Mouse (Mus musculus): ENCODE measurements around the gene Gm26558. TPM values are rescaled to one million over a fixed set of nuclear protein-coding genes. Genes with fewer than 3 reads are reported as not detected.

Gm26558 gene
- total and polyA plus RNA-seq, 3 experiments: 0.24 to 0.81 TPM; not detected in 1

DNA sequence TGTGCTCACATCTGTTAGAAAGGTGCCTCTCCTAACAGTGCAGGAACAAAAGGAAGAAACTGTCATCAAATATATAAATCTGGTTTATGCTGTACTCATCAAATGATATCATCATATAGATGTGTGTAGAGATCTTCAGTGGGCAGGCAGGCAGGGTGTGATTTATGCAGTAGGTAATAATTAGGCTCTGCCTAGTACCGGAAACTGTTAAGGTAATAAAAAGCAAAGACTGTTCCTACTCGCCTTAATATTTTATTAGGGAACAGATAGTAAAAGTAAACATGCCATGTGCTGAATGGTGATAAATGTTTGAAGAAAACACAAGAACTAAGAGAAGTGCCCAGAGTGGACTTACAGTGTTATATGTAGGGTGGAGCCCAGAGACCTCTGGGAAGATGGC, 20.4 kb upstream of the Gm26558 start:
- H3K4me1 ChIP-seq (ENCODE audit: control insufficient read depth in 1 of 2, insufficient read depth in 2 of 2, low read length in 2 of 2): no peaks in the 10 kb centered on the region
- no peak overlapping the region for H3K4me3 ChIP-seq (ENCODE audit: control insufficient read depth in 1 of 2, insufficient read depth in 1 of 2, low read depth in 2 of 2, low read length in 2 of 2)
- no peaks in the 10 kb centered on the region for H3K79me2 ChIP-seq (ENCODE audit: control insufficient read depth, insufficient read depth, low read length, poor library complexity)
- no peak overlapping the region for H3K27ac ChIP-seq (ENCODE audit: control insufficient read depth, low read depth, low read length)
- H3K27me3 ChIP-seq (ENCODE audit: control insufficient read depth in 1 of 2, insufficient read depth in 2 of 2, low read length in 2 of 2): no peaks in the 10 kb centered on the region
- H3K36me3 ChIP-seq (ENCODE audit: control insufficient read depth in 1 of 2, insufficient read depth in 2 of 2, low read length in 2 of 2): peaks cover 0 to 24% of the 10 kb centered on the region in 2 experiments; a peak in 2 of 4 replicates
- no peak overlapping the region for H3K9ac ChIP-seq (ENCODE audit: control insufficient read depth, low read depth, low read length, poor library complexity, severe bottlenecking)
- TF ChIP-seq MYB (IDR thresholded peaks at IDR 0.05; ENCODE audit: low read depth, low read length): no peak
- TF ChIP-seq GATA1 (IDR thresholded peaks at IDR 0.05; ENCODE audit: low read depth, low read length): no peak
- TF ChIP-seq CHD1 (IDR thresholded peaks at IDR 0.05; ENCODE audit: low read depth, low read length): no peak
- no peak for TF ChIP-seq RCOR1 (IDR thresholded peaks at IDR 0.05; ENCODE audit: low read depth, low read length)
- no peak for TF ChIP-seq KAT2A (conservative IDR thresholded peaks at IDR 0.05; ENCODE audit: low read depth, low read length)
- no peak for TF ChIP-seq TBP (IDR thresholded peaks at IDR 0.05; ENCODE audit: low read depth, low read length)
- no peak for TF ChIP-seq MAX (IDR thresholded peaks at IDR 0.05; ENCODE audit: low read length)
- no peak for TF ChIP-seq E2F4 (IDR thresholded peaks at IDR 0.05; ENCODE audit: borderline replicate concordance, low read depth, low read length)
- no peak for TF ChIP-seq BHLHE40 (IDR thresholded peaks at IDR 0.05; ENCODE audit: borderline replicate concordance, low read depth, low read length)
- TF ChIP-seq MYC (IDR thresholded peaks at IDR 0.05; ENCODE audit: low read depth, low read length): no peak
- TF ChIP-seq TAL1 (IDR thresholded peaks at IDR 0.05; ENCODE audit: low read length): no peak
- no peak for TF ChIP-seq ELF1 (IDR thresholded peaks at IDR 0.05; ENCODE audit: low read depth, low read length)
- H3K9me3 ChIP-seq (replicated peaks; ENCODE audit: insufficient read depth, low read length): no peaks in the 10 kb centered on the region
- no peak for DNase-seq (ENCODE audit: low read depth, low spot score)

DNA sequence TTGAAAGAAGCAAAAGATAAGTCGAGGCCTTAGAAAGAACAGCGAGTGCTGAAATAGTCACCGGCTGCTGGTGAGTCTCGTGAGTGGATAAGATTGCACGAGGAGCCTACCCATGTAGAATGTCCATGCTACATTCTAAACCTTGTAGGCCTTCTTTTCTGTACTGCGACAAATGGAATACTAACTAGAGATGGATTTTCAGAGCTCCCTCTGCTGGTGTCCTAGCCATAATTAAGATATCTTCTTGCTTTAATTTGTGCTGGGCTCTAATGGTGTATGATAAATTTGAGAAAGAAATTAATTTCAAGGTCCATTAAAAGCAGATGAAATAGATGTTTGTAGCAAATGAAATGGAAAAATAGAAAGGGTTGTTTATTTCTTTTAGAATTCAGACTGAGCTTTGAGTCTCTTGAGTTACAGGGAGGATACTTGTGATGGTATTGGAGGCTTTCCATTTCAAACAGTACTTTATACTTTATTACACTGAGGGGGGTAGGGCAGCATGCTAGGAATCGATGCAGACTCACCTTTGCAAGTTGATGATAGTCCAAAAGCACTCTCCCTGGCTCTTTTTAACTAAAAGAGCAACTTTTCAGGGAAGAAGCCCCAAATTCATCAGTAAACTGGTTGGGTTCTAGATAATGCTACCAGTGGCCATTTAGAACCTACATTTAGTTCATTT, 11.7 kb upstream of the Gm26558 start:
- Histone ChIP-seq H3K4me3 (ENCODE audit: control insufficient read depth in 1 of 2, insufficient read depth in 1 of 2, low read depth in 2 of 2, low read length in 2 of 2) (no peak overlapping the region), H3K4me1 (ENCODE audit: control insufficient read depth in 1 of 2, insufficient read depth in 2 of 2, low read length in 2 of 2) (no peaks in the 10 kb centered on the region), H3K79me2 (ENCODE audit: control insufficient read depth, insufficient read depth, low read length, poor library complexity) (peaks cover 34% of the 10 kb centered on the region), H3K9ac (ENCODE audit: control insufficient read depth, low read depth, low read length, poor library complexity, severe bottlenecking) (no peak overlapping the region), H3K9me3 (replicated peaks; ENCODE audit: insufficient read depth, low read length) (no peaks in the 10 kb centered on the region), H3K36me3 (ENCODE audit: control insufficient read depth in 1 of 2, insufficient read depth in 2 of 2, low read length in 2 of 2) (peaks cover 0 to 12% of the 10 kb centered on the region in 2 experiments; a peak in 2 of 4 replicates), H3K27me3 (ENCODE audit: control insufficient read depth in 1 of 2, insufficient read depth in 2 of 2, low read length in 2 of 2) (no peaks in the 10 kb centered on the region), H3K27ac (ENCODE audit: control insufficient read depth, low read depth, low read length) (no peak overlapping the region)
- peak; percentile 46 for DNase-seq (ENCODE audit: low read depth, low spot score)
- TF ChIP-seq CTCF (IDR thresholded peaks at IDR 0.05 in 2 of 3, conservative IDR thresholded peaks at IDR 0.05 in 1 of 3; ENCODE audit: control insufficient read depth in 1 of 3, insufficient read depth in 1 of 3, low read depth in 2 of 3, low read length in 3 of 3, poor library complexity in 1 of 3, severe bottlenecking in 1 of 3) (peak in 2 of 3 experiments; percentile 25 to 51; a peak in 3 of 6 replicates), USF1 (IDR thresholded peaks at IDR 0.05; ENCODE audit: low read depth, low read length) (no peak), MEF2A (IDR thresholded peaks at IDR 0.05; ENCODE audit: extremely low read depth, insufficient replicate concordance, low read depth, low read length, poor library complexity, severe bottlenecking) (no peak), SMC3 (IDR thresholded peaks at IDR 0.05; ENCODE audit: low read depth, low read length) (peak; percentile 22)
